Mouse (Mus musculus) olfactory bulb, adult 2 months (tissue): ENCODE data around the gene Rcvrn.

Experiments used
- CTCF ChIP-seq: fragments of 200-500 bp; IDR thresholded peaks from 2 replicates; pipeline ENCODE4 v1.5.1; 2012; ENCODE audit warnings: low read depth, mild to moderate bottlenecking, low read length, moderate library complexity; ENCODE audit not compliant: insufficient read depth
- POLR2A ChIP-seq: fragments of 200-500 bp; IDR thresholded peaks from 2 replicates; pipeline ENCODE4 v1.6.1; 2012; ENCODE audit warnings: mild to moderate bottlenecking, low read depth, low read length, moderate library complexity; ENCODE audit not compliant: insufficient read depth

DNA sequence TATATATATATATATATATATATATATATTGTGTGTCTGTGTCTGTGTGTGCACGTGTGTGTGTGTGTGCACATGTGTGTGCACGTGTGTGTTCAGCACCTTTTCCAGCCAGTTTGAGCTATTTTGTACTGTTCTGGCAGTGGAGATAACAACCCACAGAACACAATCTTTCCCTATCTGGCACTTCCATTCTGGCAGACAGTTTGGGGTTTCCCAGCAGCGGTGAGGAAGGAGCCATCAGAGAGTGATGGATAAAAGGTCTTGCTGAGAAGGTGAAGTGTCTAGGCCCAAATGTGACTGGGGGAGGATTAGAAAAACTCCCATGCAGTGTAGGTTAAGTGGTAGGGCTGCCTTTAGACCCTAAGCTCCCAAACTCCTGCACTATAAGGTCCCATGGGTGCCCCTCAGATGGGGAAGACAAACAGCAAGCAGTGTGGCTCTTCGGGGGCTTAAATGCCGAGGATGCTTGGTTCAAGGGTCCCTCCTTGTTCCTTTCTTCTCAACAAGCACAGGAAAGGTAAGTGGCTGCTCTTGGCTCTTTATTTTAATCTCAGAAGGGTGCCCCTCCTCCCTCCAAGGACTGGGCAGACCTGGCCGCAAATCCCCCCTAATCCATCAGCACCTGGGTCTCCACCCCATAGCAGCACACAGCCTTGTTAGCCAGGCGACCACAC lies at the start of gene Rcvrn:
- TF ChIP-seq POLR2A (no peak), CTCF (no peak)
